Mouse (Mus musculus) neutrophil, adult 5-6 weeks (primary cell): ENCODE data around the gene Ear1. TPM values are rescaled to one million over a fixed set of nuclear protein-coding genes. Genes with fewer than 3 reads are reported as not detected.
"Not testable (repeated sequence)": the region's sequence is repeated elsewhere in the genome, so short reads cannot be mapped to it uniquely, and the experiment has no call there.

Source experiments
- ATAC-seq: fragments of 151-379, 151-347 bp; 2 replicates; pipeline ENCODE4 v1.8.0; 2017; ENCODE audit warnings: mild to moderate bottlenecking, moderate TSS enrichment; ENCODE audit not compliant: insufficient number of reproducible peaks, poor library complexity, low FRiP score, severe bottlenecking; ENCODE audit errors: extremely low read depth
- total RNA-seq: library from RNA; stranded (forward); fragments of 200-1000 nt; gene quantifications from 2 replicates; pipeline ENCODE4 v1.2.3, GENCODE M21; 2017

Gene Ear1
- total RNA-seq, 1 experiment from 2014 or later, result 1.6 TPM

- ATAC-seq, result not testable (repeated sequence)
These were observed 67.2 kb downstream of the Ear1 start for GRCm38 (mm10) chr14:43808142-43808541.

GRCm38 (mm10) chr14:43804435-43804834, 70.9 kb downstream of the Ear1 start:
- not testable (repeated sequence) for ATAC-seq

GRCm38 (mm10) chr14:43796905-43797470, 78.3 kb downstream of the Ear1 start:
- not testable (repeated sequence) for ATAC-seq

GRCm38 (mm10) chr14:43796069-43796904, 79.0 kb downstream of the Ear1 start:
- no peak for ATAC-seq

- not testable (repeated sequence) for ATAC-seq
These were observed 81.5 kb downstream of the Ear1 start for GRCm38 (mm10) chr14:43793811-43794210.

GRCm38 (mm10) chr14:43784645-43785044, 90.7 kb downstream of the Ear1 start, which contains the start of gene Gm8180:
Gene Gm8180, minus strand, starts transcription at chr14:43784745.
- not testable (repeated sequence) for ATAC-seq

Other genes starting within 250 kb of the Ear1 start
- gene Gm8165, start 198.3 kb downstream of the Ear1 start, total RNA-seq, result not detected in 2 replicates
- not detected in 2 replicates for gene Gm7324, start 177.7 kb downstream of the Ear1 start, total RNA-seq
- gene Gm16506, start 148.0 kb downstream of the Ear1 start, total RNA-seq, result not detected in 2 replicates
- gene Gm6526, start 127.7 kb downstream of the Ear1 start, total RNA-seq, result not detected in 2 replicates
- not detected in 2 replicates for gene Gm8180, start 90.8 kb downstream of the Ear1 start, total RNA-seq
- gene Ear10, start 48.0 kb upstream of the Ear1 start, total RNA-seq, result not detected in 2 replicates
- not detected in 2 replicates for gene Gm8113, start 49.9 kb upstream of the Ear1 start, total RNA-seq
- not detected in 2 replicates for gene Ang5, start 81.6 kb upstream of the Ear1 start, total RNA-seq
- not detected in 2 replicates for gene Ang6, start 126.8 kb upstream of the Ear1 start, total RNA-seq
- gene Ear2, start 227.1 kb upstream of the Ear1 start, total RNA-seq, result 13.2 and 22.7 TPM in 2 replicates
- gene Gm3327, start 248.3 kb upstream of the Ear1 start, total RNA-seq, result not detected in 2 replicates